Mouse (Mus musculus) lung, embryonic 16.5 days (tissue): Measurements from ENCODE around the gene Myo10. TPM values are rescaled to one million over a fixed set of nuclear protein-coding genes. Genes with fewer than 3 reads are reported as not detected.

Experiments
- ATAC-seq: fragments of 200-750 bp; cut with Nextera tagmentation; 2 replicates; pipeline ENCODE4 v1.8.0; 2017; ENCODE audit warnings: low read depth, mild to moderate bottlenecking, moderate library complexity
- H3K27ac ChIP-seq: fragments of 300-500 bp; sonication (generic); 2 replicates; pipeline ENCODE4 v1.5.1; 2014; ENCODE audit warnings: mild to moderate bottlenecking, control low read depth, low read length
- H3K27me3 ChIP-seq: fragments of 300-500 bp; sonication (generic); 2 replicates; pipeline ENCODE4 v1.6.1; 2014; ENCODE audit warnings: low read depth, low read length, mixed read lengths; ENCODE audit not compliant: control insufficient read depth, insufficient read depth
- H3K36me3 ChIP-seq: fragments of 300-500 bp; sonication (generic); 2 replicates; pipeline ENCODE4 v1.6.1; 2014; ENCODE audit warnings: low read length; ENCODE audit not compliant: control insufficient read depth, insufficient read depth
- H3K4me1 ChIP-seq: fragments of 300-500 bp; sonication (generic); replicated peaks from 2 replicates; pipeline ENCODE4 v1.6.1; 2014; ENCODE audit warnings: low read length, mixed read lengths; ENCODE audit not compliant: control insufficient read depth, insufficient read depth
- H3K4me2 ChIP-seq: fragments of 300-500 bp; sonication (generic); 2 replicates; pipeline ENCODE4 v1.6.1; 2014; ENCODE audit warnings: low read depth, low read length, control low read depth
- H3K4me3 ChIP-seq: fragments of 300-500 bp; sonication (generic); 2 replicates; pipeline ENCODE4 v1.5.1; 2014; ENCODE audit warnings: mild to moderate bottlenecking, low read length, control low read depth
- H3K9ac ChIP-seq: fragments of 300-500 bp; sonication (generic); 2 replicates; pipeline ENCODE4 v1.6.1; 2014; ENCODE audit warnings: low read length, control low read depth
- H3K9me3 ChIP-seq: fragments of 300-500 bp; sonication (generic); 2 replicates; pipeline ENCODE4 v1.6.1; 2016; ENCODE audit warnings: low read length; ENCODE audit not compliant: control insufficient read depth
- WGBS: fragments of 180-500 bp; shearing (Covaris S2); extraction: QIAGEN DNeasy Blood & Tissue Kit; methylation state at CpG from one replicate; pipeline ENCODE4 v1.1.7; 2014; 5-methylcytosine and 5-hydroxymethylcytosine counted together
- polyA plus RNA-seq: library from polyadenylated mRNA; unstranded; fragments of >200 nt; fragmentation: Nextera tagmentation; extraction: Ambion mirVana; gene quantifications from 2 replicates; pipeline ENCODE4 v1.2.1, GENCODE M21; 2015

Gene Myo10
- polyA plus RNA-seq, 1 experiment from 2014 or later = 33.2 TPM

GRCm38 (mm10) chr15:25692254-25692950, 70.1 kb downstream of the Myo10 start:
- no peak overlapping the region for H3K4me3 ChIP-seq
- peak; percentile 39 for ATAC-seq
- H3K9ac ChIP-seq = peak overlapping the region; percentile 13; the same call in 1 of the 2 replicates
- H3K27me3 ChIP-seq = no peaks in the 10 kb centered on the region
- H3K36me3 ChIP-seq = no peaks in the 10 kb centered on the region
- H3K27ac ChIP-seq = peak overlapping the region; percentile 32; the same call in 1 of the 2 replicates
- no peaks in the 10 kb centered on the region for H3K9me3 ChIP-seq
- H3K4me1 ChIP-seq = peaks cover 13% of the 10 kb centered on the region
- peak overlapping the region; percentile 9; the same call in 1 of the 2 replicates for H3K4me2 ChIP-seq
- WGBS = 40% methylated on average over 21 of the region's 21 CpGs

DNA sequence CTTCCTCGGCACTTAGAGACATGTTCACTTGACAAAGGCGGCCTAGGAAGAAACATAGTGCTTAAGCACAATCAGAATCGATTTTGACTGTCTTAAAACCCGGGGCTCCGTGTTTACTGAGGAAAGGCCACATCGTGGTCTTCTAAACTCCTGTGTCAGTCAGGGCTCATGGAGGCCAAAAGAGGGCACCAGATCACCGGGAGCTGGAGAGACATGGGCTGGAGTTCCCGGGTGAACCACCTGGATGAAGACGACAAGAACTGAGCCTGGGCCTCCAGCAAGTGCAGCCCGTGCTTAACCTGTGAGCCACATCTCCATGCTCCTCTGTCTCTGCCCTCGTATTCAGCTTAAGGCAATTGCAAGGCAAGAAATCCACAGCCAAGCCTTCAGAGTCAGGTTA, 71.4 kb downstream of the Myo10 start:
- ATAC-seq = no peak
- Histone ChIP-seq H3K4me1 (peaks cover 13% of the 10 kb centered on the region), H3K4me2 (no peak overlapping the region), H3K36me3 (no peaks in the 10 kb centered on the region), H3K4me3 (no peak overlapping the region), H3K27ac (no peak overlapping the region), H3K9ac (no peak overlapping the region), H3K27me3 (no peaks in the 10 kb centered on the region), H3K9me3 (no peaks in the 10 kb centered on the region)
- WGBS = 77% methylated on average over 11 of the region's 11 CpGs

- Histone ChIP-seq H3K9ac (no peak overlapping the region), H3K4me1 (peaks cover 13% of the 10 kb centered on the region), H3K4me3 (no peak overlapping the region), H3K27me3 (no peaks in the 10 kb centered on the region), H3K9me3 (no peaks in the 10 kb centered on the region), H3K27ac (no peak overlapping the region), H3K36me3 (no peaks in the 10 kb centered on the region), H3K4me2 (no peak overlapping the region)
- 93% methylated on average over 4 of the region's 4 CpGs for WGBS
- no peak for ATAC-seq
Observed at GRCm38 (mm10) chr15:25694749-25695148, 72.4 kb downstream of the Myo10 start.

DNA sequence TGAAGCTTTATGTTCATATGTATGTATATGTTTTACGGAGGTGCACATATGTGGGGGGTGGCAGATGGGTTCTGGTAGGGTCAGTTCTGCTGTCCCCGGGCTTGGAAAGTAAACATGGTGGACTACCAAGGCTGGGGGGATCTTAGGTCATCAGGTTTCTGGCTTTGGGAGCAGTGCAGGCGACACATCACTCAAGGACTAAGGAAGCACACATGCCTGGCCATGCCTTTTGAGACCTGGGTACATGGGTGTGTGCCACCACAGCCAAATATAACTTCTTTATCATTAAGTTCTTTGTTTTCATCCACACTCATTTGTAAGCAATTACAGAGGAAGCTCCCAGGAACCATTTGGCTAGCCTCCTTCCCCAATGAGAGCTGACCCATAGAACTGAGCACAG, 72.9 kb downstream of the Myo10 start:
- H3K4me2 ChIP-seq = no peak overlapping the region
- H3K27me3 ChIP-seq = no peaks in the 10 kb centered on the region
- H3K9me3 ChIP-seq = no peaks in the 10 kb centered on the region
- H3K4me1 ChIP-seq = peaks cover 13% of the 10 kb centered on the region
- ATAC-seq = no peak
- H3K9ac ChIP-seq = no peak overlapping the region
- no peak overlapping the region for H3K27ac ChIP-seq
- H3K36me3 ChIP-seq = no peaks in the 10 kb centered on the region
- WGBS = 93% methylated on average over 3 of the region's 3 CpGs
- H3K4me3 ChIP-seq = no peak overlapping the region

- no peak overlapping the region for H3K27ac ChIP-seq
- no peak overlapping the region for H3K4me3 ChIP-seq
- H3K9me3 ChIP-seq = no peaks in the 10 kb centered on the region
- no peak overlapping the region for H3K9ac ChIP-seq
- no peak for ATAC-seq
- peaks cover 13% of the 10 kb centered on the region for H3K4me1 ChIP-seq
- H3K36me3 ChIP-seq = no peaks in the 10 kb centered on the region
- no peaks in the 10 kb centered on the region for H3K27me3 ChIP-seq
- WGBS = 58% methylated on average over 7 of the region's 7 CpGs
- H3K4me2 ChIP-seq = no peak overlapping the region
Observed at GRCm38 (mm10) chr15:25695883-25696282, 73.6 kb downstream of the Myo10 start.

DNA sequence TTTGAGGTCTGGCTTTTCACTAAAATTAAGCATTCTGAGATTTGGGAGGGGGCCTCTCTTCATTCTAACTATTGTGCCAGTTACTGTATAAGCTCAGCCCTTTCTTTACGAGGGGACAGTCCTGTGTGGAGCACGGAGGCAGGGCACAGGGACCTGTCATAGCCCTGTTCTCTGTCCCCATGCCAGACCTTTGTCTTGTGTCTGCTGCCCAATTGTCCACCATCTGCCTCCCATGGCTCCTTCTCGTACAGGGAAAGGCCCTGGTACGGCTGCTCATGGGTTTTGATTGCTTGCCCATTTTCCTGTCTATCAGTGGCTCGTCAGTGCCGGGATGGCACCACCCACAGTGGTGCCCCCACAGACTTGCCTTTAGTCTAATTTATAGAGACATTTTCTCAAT, 74.3 kb downstream of the Myo10 start:
- Histone ChIP-seq H3K9me3 (no peaks in the 10 kb centered on the region), H3K27me3 (no peaks in the 10 kb centered on the region), H3K27ac (no peak overlapping the region), H3K36me3 (peaks cover 3% of the 10 kb centered on the region), H3K4me2 (no peak overlapping the region), H3K9ac (no peak overlapping the region), H3K4me1 (peaks cover 13% of the 10 kb centered on the region), H3K4me3 (no peak overlapping the region)
- 93% methylated on average over 6 of the region's 6 CpGs for WGBS
- no peak for ATAC-seq

DNA sequence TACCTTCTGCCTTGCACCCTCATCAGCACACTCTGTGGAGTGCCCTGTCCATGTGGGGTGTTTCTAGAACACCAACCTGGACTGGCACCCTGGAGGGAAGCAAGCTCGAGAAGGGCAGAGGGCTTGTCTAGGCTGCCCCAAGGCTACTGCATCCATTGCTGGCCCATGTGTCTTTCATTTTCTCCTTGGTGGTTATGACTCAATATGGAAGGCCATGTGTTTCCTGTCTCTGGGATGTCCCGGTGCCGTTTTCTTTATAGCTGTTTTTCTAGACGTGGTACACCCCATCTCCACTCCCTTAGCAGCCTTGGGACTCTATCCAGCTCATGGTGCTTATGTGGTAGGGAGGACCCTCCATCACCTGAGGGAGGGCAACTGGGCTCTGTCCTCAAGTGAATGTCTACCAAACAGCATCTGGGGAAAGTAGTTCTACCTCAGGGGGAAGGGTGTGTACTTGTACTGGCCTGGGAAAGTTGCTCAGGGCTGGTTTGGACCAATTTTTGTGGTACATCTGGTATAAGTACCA, 76.8 kb downstream of the Myo10 start:
- no peak overlapping the region for H3K4me3 ChIP-seq
- no peaks in the 10 kb centered on the region for H3K27me3 ChIP-seq
- no peak overlapping the region for H3K4me2 ChIP-seq
- no peak for ATAC-seq
- H3K36me3 ChIP-seq = peaks cover 18% of the 10 kb centered on the region
- H3K4me1 ChIP-seq = no peaks in the 10 kb centered on the region
- no peak overlapping the region for H3K27ac ChIP-seq
- H3K9ac ChIP-seq = no peak overlapping the region
- 62% methylated on average over 4 of the region's 4 CpGs for WGBS
- peaks cover 2% of the 10 kb centered on the region; the same call in 1 of the 2 replicates for H3K9me3 ChIP-seq

GRCm38 (mm10) chr15:25702602-25703001, 80.3 kb downstream of the Myo10 start:
- 99% methylated on average over 5 of the region's 5 CpGs for WGBS
- Histone ChIP-seq H3K4me1 (no peaks in the 10 kb centered on the region), H3K4me3 (no peak overlapping the region), H3K9ac (no peak overlapping the region), H3K9me3 (peaks cover 2% of the 10 kb centered on the region; the same call in 1 of the 2 replicates), H3K27me3 (no peaks in the 10 kb centered on the region), H3K27ac (no peak overlapping the region), H3K36me3 (peaks cover 23% of the 10 kb centered on the region), H3K4me2 (no peak overlapping the region)
- ATAC-seq = no peak

GRCm38 (mm10) chr15:25704809-25705585, 82.7 kb downstream of the Myo10 start:
- ATAC-seq = no peak
- no peaks in the 10 kb centered on the region for H3K4me1 ChIP-seq
- H3K9ac ChIP-seq = no peak overlapping the region
- peaks cover 2% of the 10 kb centered on the region; the same call in 1 of the 2 replicates for H3K9me3 ChIP-seq
- WGBS = 80% methylated on average over 11 of the region's 11 CpGs
- H3K27ac ChIP-seq = no peak overlapping the region
- H3K27me3 ChIP-seq = no peaks in the 10 kb centered on the region
- H3K36me3 ChIP-seq = peaks cover 23% of the 10 kb centered on the region
- no peak overlapping the region for H3K4me2 ChIP-seq
- no peak overlapping the region for H3K4me3 ChIP-seq
